Mouse (Mus musculus) cerebellum, postnatal 10 days (tissue): ENCODE results near the gene Mrpl38.

Source experiments
- DNase-seq, 2 experiments: peaks; one replicate each; pipeline ENCODE4 v3.0.0; 2021; ENCODE audit warnings: mixed read lengths in 2 of 2

Gene Mrpl38

DNA sequence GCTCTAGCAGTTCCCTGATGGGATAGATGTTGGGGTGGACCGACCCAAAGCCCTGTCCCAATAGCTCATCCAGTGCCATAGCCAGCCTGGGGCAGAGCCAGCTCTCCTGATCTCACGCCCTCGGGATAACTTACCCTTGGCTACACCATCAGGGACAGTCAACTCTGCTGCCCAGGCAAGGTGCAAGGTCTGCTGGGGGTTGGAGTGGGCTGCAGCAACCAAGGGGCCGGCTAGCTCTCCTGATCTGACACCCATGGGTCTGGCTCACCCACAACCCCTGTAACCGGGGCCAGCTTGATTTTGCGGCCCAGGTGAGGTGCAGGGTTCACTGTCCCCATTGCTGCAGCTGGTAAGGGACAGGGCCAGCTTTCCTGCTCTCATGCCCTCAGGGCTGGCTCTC is 47.1 kb downstream of the Mrpl38 start:
- DNase-seq, result no peak

DNA sequence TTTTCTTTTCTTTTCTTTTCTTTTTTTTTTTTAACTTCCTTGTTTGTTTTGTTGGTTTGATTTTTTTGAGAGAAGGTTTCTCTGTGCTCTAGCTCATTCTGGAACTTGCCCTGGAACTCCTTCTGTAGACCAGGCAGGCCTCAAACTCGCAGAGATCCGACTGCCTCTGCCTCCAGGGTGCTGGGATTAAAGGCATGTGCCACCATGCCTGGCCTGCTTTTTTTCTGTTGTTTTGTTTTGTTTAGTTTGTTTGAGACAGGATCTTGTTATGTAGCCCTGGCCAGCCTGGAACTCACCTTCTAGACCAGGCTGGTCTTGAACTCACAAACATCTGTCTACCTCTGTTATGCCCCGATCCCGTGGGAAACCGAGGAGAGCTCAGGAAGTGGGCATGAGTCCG is 49.1 kb downstream of the Mrpl38 start:
- DNase-seq, result no peak

- no peak for DNase-seq
These were observed 49.8 kb downstream of the Mrpl38 start for GRCm38 (mm10) chr11:116088741-116089394.

DNA sequence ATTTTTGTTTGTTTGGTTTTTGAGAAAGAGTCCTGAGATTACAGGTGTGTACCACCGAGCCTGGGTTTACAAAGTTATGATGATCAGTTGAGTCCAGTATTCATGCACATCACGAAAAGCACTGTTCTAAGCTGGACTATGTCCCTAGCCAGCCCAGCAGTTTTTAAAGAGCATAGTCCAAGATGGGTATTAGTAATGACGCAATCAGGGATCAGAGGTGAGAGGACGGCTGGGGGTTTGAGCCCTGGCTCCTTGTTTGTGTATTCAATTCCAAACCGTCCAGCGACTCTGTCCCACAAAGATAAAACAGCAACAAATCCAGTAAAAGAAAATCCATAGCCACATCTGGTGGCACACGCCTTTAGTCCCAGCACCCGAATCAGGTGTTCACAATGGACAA is 50.5 kb downstream of the Mrpl38 start:
- no peak for DNase-seq

GRCm38 (mm10) chr11:116087194-116088130 is 51.2 kb downstream of the Mrpl38 start:
- peak; percentile 95 to 96 for DNase-seq

DNA sequence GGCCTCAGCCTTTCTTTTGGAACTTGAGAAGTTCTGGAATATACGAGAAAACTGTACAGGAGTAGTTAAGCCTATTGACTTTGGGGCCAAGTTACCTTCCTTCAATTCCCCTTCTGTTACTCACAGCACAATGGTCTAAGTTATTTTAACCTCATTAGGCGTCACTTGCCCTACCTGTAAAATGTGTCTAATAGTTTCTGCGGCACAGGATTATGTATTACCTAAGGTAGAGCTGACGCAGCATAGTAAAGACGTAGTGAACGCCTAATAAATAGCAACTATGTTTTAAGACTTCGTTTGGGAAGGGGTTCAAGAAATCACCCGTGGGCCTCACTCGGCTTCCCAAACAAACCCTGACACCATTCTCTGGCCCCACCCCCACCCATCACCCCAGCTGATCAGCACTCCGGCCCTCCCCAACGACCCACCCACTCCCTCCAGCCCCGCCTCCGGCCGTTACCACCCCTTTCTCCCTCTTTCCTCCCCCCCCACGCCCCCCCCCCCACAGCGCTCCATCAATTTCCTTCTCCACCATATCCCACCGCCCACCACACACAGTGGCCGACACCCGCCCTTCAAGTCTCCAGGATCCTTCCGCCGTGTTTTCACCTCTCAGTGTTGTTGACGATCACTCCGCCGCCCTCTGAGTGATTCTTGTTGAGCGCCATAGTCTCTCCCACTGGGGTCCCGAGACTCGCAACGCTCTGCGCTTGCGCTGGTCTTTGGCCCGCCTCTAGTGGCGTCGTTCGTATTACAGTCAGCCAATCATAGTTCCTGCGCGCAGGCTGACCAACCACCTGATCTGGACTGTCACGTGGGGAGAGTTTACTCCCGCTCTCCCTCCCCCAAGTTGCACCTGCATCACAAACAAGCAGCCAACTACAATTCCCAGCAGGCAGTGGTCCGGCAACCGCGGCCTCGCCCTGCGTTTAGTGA is 52.1 kb downstream of the Mrpl38 start, which contains the start of gene Wbp2:
Gene Wbp2, minus strand, starts transcription at position 738 of the 936 bp plus-strand sequence.
- DNase-seq, result peak; percentile 97 to 98

DNA sequence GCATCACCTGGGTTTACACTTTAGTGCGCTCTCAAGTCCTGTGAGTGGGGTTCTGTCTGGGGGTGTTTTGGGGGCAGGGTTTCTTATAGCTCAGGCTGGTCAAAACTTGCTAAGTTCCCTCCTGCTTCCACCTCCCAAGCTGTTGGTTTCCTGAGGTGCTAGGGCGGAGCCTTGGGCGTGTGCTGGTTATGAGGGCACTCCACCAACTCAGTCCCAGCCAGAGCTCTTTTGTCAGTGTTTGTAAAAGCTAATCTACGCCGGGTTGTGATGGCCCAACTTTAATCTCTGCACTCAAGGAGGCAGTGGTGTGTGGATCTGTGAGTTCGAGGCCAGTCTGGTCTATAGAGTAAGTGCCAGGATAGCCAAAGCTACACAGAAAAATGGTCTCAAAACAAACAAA is 54.5 kb downstream of the Mrpl38 start:
- DNase-seq, result no peak

DNA sequence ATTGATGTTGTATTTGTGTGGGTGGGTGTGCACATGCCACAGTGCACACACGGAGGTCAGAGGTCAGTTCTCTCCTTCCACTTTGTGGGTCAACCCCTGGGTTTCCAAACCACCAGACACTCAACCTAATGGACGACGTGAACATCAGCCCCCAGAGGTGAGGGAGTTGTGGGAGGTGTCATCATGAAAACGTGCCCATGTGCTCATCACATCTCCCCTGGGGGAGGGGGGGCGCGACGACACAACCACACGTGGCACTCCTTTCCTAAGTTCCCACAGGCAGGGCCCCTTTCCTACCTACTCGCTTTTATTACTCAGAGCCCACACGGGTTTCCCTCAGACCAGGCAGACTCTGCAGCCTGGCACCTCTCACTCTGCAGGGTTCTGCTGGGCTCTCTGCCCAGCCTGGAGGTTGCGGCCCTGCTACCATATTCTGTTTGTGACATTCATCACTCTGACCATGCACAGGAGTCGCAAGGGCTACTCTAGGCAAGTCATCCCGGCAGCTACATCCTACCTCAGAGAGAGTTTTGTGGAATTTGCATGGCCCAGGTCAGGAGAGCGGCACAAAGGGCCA is 55.5 kb downstream of the Mrpl38 start:
- no peak for DNase-seq
